Mouse (Mus musculus) small intestine, adult 2 months (tissue): Measurements from ENCODE around the gene Gm12216.

Experiments
- CTCF ChIP-seq: fragments of 200-500 bp; IDR thresholded peaks from 2 replicates; pipeline ENCODE4 v1.5.1; 2012; ENCODE audit warnings: low read depth, mild to moderate bottlenecking, control low read depth, inconsistent platforms, low read length, moderate library complexity, mixed read lengths; ENCODE audit not compliant: insufficient replicate concordance, insufficient read length; ENCODE audit errors: extremely low read depth
- POLR2A ChIP-seq: fragments of 200-500 bp; IDR thresholded peaks from 2 replicates; pipeline ENCODE4 v1.6.1; 2012; ENCODE audit warnings: low read depth, mild to moderate bottlenecking, control low read depth, inconsistent platforms, low read length, moderate library complexity

DNA sequence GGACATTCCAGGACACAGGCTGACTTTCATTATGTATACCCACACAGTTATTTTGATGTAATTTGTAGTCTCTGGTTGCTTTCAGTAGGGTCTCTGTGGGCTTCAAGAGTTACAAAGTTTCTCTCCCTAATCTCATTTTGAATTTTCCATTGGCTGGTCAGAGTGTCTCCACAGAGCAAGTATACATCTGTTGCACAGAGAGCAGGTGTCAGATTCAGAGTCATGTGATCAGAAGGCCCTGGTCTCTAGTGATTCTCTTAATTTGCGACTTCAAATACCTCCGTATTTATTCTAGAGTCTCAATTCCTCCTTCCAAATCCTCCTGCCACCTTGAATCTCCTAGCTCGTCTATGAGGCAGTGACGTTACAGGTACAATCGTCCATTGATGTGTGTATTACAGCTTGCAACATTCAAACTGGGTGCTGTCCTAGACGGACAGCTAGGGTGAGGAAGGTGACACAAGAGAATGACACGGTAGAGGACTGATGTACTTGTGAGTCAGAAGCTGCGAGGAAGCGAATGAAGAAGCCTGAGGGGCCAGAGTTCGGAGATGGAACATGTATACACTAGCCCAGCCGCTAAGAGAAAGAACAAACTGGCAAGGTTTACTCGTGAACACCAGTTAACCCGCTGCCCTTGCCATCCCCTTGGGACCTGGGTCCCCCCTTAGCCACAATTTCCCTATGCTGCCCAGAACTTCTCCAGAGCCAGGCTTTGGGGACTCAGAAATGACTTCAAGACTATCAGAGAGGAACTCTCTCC is 90.5 kb downstream of the Gm12216 start:
- TF ChIP-seq CTCF (no peak), POLR2A (no peak)
